Mouse (Mus musculus) CD4-positive helper T cell, adult 2 months (primary cell): ENCODE data around the gene Fam171b.

ENCODE experiments used
- DNase-seq: peaks from one replicate; pipeline ENCODE4 v3.0.0-alpha.2; 2012; ENCODE audit warnings: low read depth, missing footprints, low spot score

The Fam171b gene

DNA sequence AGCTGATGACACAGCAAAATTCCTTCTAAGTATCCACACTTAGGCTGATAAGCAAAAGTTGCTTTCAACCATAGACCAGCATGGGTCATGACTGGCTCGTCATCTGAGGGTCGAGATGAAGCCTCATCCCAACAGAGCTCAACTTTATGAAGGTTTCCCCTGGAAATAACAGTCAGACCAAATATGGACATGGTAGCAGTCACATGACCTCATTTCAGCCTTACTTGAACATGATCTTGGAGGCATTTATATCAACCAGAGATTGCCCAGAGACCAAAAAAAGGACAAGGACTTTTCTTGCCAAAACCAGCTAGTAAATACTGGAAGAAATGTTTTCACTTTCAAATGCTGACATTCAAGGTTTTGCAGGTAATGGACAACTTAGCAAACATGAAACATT, 81.3 kb downstream of the Fam171b start:
- no peak for DNase-seq

DNA sequence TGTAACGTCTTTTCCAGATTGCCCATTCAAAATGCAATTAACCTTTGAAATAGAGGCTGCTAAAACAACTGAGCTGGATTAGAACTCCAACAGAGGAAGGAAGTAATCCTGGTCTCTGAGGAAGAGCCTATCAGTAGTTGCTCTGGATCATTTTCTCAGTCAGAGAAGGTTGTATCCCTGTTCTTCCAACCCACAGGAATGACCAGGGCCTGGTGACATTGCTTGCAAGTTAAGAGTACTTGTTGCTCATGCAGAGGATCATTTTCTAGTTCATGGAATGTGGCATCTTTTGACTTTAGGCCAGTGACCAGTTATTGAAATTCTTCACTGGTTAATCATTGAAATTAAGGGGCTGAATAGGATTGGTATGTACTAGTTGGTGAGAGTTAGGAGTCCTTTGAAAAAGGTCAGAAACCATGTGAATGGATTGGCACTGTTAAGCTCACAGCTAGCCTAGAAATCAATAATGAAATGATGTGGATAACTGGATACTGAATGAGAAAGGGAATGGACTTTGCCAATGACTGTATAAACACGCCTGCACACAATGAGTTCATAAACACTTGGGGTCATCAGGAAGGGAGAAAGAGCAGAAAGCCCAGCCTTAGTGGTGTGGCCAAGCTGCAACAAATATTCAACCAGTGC, 89.6 kb downstream of the Fam171b start:
- DNase-seq: no peak

- DNase-seq: peak; percentile 62
Observed at GRCm38 (mm10) chr2:83929478-83930088, 117.1 kb downstream of the Fam171b start.
